Mouse (Mus musculus) kidney, adult 18-20 months (tissue): Measurements from ENCODE around the gene Myo1h.

Experiments used
- DNase-seq: peaks from one replicate; pipeline ENCODE4 v3.0.0; 2021

Myo1h gene

DNA sequence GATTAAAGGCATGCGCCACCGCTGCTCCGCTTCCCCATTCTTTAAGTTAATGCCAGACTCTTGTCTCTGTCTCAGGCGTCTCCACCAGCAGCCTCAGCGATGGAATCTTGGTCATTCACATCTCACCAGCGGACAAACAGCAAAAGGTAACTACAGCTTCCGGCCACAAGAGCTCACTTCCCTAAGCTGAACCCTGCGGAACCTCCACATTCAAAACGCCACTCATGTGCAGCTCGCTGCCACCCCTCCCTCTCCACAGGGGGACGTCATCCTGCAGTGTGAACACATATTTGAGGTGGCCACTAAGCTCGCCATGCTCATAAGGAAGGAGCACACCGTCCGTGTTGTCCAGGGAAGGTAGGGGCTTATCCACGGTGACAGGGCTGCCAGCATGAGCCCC lies 72.0 kb downstream of the Myo1h start:
- DNase-seq: no peak

DNA sequence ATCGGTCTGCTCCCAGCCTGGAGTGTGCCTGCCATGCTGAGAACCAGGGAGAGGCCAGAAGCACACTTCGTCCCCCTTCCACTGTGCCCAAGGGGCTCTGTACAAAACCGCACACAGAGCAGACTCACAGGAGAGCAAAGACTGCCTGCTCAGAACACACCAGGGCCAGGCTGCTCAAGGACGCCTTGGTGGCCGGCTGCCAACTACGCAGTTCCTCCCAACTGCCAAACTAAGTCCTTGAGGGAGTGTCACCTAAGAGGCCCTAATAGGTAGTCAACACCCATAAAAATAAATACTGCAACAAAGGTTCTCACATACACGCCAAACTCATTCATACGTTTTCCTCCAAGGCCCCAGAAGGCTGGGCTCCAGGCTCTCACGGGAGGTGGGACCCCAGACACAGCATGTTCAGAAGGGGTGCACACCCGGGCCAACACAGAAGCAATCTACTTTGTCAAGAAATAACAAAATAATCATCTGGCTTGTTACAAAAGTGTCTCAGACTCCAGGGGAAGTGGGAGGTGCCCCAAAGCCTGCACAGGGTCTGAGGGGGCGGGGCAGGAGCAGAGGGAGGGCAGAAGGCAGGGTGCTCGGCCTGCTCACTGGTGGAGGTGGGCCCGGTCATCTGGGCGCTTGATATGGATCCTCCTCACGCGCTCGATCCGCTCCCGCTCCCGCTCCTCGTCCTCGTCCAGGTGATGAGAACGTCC lies 76.2 kb downstream of the Myo1h start:
- peak; percentile 47 for DNase-seq

DNA sequence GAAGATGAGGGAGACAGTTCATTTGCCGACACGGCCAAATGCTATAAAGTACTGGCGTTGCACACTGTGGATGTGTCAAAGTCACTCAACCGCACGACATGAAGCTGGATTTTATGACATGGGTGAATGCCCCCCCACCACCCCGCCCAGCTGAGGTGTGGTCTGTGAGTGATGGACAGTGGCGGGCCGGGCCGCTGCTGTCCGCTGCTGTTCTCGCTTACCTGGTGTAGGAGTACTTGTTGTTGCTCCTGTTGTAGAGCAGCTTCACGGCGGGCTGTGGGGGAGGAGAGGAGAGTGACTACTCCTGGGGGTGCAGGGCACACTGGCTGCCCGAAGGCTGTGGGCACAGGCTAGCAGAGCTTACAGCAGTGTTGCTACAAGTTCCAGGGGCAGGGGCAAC lies 79.2 kb downstream of the Myo1h start:
- DNase-seq: no peak

GRCm38 (mm10) chr5:114368803-114369496 lies 80.0 kb downstream of the Myo1h start:
- no peak for DNase-seq

DNA sequence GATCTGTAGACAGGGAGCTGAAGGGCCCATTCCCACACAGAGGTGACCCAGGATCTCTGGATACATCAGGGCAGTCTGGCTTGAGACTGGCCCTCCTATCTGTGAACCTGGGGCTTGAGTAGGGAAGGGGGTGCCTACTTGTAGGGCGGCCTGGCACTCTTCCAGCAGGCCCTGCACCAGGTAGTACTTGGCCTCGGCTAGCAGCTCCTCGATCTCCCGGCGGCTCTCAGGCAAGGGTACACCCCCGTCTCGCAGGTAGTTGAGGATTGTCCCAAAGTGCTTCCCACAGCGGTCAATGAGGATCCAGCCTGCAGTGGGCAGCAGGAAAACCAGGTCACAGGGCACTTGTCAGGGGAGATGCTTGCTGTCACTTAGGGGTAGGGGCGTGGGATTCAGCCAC lies 81.0 kb downstream of the Myo1h start:
- DNase-seq: no peak

DNA sequence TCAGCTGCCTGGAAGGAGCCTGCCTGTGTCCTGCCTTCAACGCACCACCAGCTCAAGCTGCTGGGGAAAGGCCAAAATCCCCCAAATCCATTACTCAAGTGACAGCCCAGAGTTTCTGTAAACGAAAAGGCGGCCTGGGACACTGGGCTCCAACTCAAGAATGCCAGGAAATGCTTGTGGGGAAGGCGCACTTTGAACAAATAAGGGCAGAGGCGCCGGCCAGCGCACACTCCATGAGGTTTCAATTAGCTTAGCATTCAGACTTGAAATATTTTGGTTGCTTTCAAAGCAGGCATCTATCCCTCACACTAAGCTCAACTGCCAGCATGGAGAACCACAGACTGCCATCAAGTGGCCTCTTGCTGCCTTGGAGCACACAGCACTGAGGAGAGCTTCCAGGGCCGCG lies 81.4 kb downstream of the Myo1h start:
- peak; percentile 70 for DNase-seq

DNA sequence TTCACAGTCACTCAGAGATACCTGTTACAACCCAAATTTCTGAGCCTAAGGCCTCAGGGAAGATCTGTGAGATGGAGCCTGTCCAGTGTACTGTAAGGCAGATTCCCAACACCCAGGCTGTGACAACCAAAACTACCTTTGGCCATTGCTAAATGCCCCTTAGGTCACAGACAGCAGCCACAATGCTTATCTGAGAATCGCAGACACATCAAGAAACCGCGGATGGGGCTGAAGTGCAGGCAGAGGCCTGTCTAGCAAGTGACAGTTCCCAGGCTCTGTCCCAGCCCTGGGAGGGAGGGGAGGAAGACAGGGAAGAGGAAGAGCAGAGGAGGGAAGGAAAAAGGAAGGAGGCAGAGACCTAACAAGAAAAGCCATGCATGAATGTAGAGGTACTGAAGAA lies 82.4 kb downstream of the Myo1h start:
- no peak for DNase-seq

GRCm38 (mm10) chr5:114371731-114372473 lies 82.9 kb downstream of the Myo1h start:
- DNase-seq: no peak

- no peak for DNase-seq
These were observed 83.6 kb downstream of the Myo1h start for GRCm38 (mm10) chr5:114372565-114372964.

DNA sequence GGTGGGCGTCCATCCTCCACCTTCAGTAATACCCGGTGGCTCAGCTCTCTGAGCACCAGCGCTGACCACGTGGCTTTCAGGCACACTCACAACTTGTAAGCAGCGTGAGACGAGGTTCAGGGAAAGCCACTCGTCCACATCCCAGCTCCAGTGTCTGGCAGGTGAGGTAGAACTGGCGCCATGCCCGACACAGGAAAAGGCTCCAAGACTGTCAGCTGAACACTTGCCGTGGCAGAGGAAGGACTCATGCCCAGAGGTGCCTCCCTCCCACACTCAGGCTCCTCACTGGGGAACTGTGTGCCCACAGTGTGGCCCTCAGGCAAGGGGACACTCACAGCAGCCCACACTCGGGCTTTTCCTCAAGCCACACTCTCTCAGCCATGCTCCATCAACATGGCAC lies 84.2 kb downstream of the Myo1h start:
- peak; percentile 59 for DNase-seq

DNA sequence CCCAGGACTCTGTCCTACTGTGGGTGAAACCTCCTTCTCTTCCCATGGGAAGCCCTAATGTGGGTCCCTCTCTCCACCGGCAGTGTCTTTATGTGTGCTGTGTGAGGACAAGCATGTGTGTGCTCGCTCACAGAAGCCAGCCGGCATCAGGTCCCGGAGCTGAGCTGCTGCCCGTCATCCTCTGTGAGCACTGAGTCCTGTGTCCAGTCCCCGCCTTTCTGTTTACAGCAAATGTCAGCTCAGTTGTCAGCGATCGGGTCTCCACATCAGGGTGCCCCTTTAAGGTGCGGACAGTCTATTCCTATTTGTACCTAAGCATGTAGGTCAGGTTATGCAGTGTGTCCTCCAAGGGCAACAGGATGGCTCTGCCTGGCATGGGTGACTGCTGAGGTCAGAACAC lies 84.6 kb downstream of the Myo1h start:
- no peak for DNase-seq

GRCm38 (mm10) chr5:114374409-114375213 lies 85.6 kb downstream of the Myo1h start:
- DNase-seq: peak; percentile 37

- no peak for DNase-seq
These were observed 89.4 kb downstream of the Myo1h start for GRCm38 (mm10) chr5:114378177-114378920.

DNA sequence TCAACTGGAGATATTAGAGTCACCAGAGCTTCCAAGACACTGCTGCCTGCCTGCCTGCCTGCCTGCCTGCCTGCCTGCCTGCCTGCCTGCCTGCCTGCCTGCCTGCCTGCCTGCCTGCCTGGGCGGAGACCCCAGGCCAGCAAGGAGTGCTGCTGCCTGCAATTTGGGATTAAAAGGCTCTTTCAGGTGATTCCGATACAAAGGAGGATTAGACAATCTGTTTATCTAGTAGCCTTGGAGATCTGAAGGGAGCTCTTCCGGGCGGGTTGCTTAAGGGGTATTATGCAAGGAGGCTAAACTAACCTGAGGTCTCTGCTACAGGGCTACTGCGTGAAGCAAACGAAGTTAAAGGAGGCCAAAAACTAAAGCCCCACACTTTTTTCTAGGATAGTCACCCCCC lies 90.0 kb downstream of the Myo1h start:
- DNase-seq: no peak

DNA sequence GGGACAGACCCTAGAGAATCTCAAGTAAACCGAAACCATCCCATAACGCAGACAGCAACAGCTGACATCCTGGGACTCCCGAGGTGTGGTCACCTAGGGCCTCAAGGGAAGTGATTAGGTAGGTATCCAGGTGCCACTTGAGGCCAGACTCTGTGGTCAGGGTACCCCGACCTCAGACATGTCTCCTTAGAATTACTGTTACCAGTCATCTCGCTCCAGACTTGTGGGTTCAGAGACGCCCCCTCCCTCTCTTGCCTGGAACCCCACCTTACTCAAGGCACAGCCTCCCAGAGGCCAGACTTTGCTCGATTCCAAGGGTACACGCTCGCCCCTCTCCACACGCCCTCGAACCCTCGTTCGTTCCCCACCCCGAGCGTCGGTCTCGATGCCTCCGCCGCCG lies 90.8 kb downstream of the Myo1h start:
- DNase-seq: no peak

- peak; percentile 89 for DNase-seq
These were observed 91.4 kb downstream of the Myo1h start, which contains the start of the genes Kctd10 and Ube3b for GRCm38 (mm10) chr5:114380209-114381012. Kctd10 (minus strand) TSS chr5:114380508. Ube3b (plus strand) TSS chr5:114380607.

DNA sequence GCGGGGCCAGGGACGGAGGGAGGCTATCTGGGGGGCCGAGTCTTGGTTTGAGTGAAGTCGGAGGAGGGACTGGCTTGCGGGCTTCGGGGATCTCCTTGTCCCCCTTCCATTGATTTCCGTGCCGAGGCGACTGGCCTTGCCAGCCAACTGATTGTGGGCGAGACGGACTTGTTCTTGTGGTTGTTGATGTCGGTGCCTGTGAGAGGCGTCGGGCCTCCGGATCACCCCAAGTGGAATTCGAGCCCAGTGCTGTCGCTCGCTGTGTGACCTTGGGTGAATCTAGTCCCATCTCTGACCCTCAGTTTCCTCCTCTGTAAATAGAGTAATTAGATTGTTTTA lies 92.0 kb downstream of the Myo1h start:
- DNase-seq: no peak

- DNase-seq: peak; percentile 59
These were observed 94.4 kb downstream of the Myo1h start for GRCm38 (mm10) chr5:114383184-114383904.

DNA sequence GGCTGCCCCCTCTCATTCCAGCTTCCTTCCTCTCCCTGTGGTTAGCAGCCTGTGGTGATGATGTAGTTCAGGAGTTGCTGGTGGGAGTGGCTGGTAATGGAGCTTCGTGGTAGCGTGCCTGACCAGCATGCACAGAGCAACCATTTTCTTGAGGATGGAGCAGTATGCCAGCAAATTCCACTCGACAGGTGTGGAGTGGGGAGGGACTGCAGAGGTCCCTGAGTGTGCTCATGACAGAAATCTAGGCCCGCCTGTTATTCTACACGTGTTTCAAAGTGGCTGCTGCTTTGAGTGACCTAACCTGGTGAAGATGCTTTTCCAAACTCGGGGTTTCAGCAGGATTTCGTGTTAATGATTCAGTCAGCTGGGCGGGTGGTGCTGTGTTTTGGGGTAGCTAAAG lies 95.5 kb downstream of the Myo1h start:
- no peak for DNase-seq

DNA sequence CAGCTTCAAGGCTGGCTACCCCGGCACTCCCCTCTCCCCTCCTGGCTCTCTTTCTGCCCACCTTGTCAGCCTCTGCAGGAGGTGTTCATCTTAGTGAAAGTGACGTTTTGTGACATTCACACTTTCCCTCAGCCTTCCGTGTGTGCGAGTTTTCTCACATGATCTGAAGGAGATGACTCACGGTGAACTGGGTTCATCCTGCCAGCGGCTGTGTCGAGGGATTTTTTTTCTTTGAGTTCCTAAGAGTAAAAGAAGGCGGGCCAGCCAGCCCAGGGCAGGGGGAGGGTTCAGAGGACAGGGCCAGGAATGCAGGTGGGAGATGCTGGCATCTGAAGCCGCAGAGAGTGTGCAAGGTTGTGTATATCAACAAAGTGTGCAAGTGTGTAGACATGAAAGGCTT lies 104.2 kb downstream of the Myo1h start:
- no peak for DNase-seq

- DNase-seq: no peak
These were observed 117.6 kb downstream of the Myo1h start for GRCm38 (mm10) chr5:114406592-114406991.
